Mouse (Mus musculus): ENCODE results near the gene Vangl2.

The Vangl2 gene

DNA sequence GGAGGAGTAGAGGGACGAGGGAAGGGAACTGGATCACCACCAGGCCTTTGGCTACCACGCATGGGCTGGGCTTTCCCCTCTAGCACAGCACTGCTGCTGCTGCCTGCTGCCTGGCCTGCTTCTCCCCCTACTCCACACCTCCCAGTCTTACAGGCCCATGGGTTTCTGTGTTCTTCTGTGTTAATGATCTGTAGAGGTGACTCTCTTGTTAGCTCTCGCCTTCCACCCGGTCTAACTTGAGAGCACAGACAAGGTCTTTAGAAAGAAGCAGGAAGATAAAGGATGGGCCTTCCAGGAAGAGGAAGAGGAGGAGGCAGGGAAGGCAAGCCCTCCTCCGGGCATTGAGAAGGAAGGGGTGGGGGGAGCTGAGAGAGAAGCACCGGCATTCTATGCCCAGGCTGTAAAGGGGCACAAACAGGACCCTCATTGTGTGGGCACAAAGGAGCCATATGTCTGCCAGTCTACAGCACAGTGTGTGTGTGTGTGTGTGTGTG is 20.0 kb upstream of the Vangl2 start:
- in situ Hi-C loops (cut with MboI; ENCODE audit: low pct_unique_long_range_greater_than_20kb in 1 of 2, low sequenced_read_pairs in 2 of 2, unreplicated experiment in 1 of 2) = loop anchor here (10.0 to 25.0 kb wide), 2 partner anchors 264 to 267 kb away; no protein-coding TSS in a partner anchor

DNA sequence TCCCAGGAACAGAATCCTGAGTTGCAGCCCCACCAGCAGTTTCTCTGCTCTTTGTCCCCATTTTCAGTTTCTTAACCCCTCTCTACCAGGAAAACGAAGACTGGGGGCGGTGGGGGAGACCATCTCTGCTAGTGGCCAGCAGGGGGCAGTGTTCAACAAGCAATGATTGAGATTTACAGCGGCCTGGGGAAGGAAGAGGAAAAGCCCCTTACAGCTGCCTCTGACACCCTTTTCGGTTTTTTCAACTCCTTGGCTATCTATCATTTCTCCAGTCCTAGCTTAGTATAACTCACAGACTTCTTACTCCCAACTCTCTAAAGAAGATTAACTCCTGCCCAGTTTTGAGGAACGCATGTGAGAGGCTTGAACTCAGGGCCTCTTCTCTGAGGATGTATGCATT is 18.7 kb upstream of the Vangl2 start:
- in situ Hi-C loops (cut with MboI; ENCODE audit: low pct_unique_long_range_greater_than_20kb in 1 of 2, low sequenced_read_pairs in 2 of 2, unreplicated experiment in 1 of 2) = loop anchor here (10.0 to 25.0 kb wide), 2 partner anchors 265 to 268 kb away; no protein-coding TSS in a partner anchor

DNA sequence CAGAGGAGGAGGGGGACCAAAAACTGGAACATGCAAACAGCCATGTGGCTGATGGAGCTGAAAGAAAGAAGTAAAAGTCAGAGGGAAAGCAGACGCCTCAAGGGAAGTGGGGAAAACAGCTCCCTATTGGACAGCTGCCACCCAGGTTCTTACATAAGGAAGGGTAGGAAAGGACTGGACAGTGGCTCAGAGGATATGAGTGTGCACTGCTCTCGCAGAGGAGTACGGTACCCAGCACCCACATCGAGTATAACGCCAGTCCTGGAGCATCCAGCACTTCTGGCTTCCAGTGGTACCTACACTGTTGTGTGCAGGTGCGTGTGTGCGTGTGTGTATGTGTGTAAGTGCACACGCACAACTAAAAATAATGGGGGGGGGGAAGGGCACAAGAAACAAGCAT is 18.2 kb upstream of the Vangl2 start:
- in situ Hi-C loops (cut with MboI; ENCODE audit: low pct_unique_long_range_greater_than_20kb in 1 of 2, low sequenced_read_pairs in 2 of 2, unreplicated experiment in 1 of 2) = loop anchor here (10.0 to 25.0 kb wide), 2 partner anchors 266 to 268 kb away; no protein-coding TSS in a partner anchor

DNA sequence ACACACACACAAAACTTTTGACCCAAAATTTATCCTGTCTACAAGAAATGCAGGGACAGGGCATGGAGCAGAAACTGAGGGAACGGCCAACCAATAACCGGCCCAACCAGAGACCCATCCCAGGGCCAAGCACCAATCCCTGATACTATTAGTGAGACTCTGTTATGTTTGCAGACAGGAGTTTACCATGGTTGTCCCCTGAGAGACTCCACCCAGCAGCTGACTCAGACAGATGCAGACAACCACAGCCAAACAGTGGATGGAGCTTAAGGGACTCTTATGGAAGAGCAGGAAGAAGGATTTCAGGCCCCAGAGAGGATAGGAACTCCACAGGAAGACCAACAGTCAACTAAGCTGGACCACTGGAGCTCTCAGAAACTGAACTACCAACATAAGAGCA is 1.7 kb upstream of the Vangl2 start:
- in situ Hi-C loops (cut with MboI; ENCODE audit: low pct_unique_long_range_greater_than_20kb in 1 of 2, low sequenced_read_pairs in 2 of 2, unreplicated experiment in 1 of 2) = loop anchor here in 1 of 2 experiments (25.0 kb wide), 1 partner anchor 282 kb away; no protein-coding TSS in a partner anchor

DNA sequence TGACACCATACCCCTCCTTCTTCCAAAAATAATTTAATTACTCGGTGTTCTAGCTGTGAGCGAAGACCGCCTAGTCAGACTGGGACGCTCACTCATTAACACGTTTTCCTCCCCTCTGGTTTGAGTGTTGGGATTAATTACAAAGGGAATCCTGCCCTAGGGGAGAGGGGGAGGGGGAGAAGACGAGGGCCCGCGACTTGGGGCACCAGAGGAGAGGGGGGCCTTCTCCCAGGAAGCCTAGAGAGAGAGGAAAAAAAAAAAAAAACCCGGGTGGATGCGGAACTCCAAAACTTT is 488 bp downstream of the Vangl2 start:
- in situ Hi-C loops (cut with MboI; ENCODE audit: low pct_unique_long_range_greater_than_20kb in 1 of 2, low sequenced_read_pairs in 2 of 2, unreplicated experiment in 1 of 2) = loop anchor here in 1 of 2 experiments (25.0 kb wide), 1 partner anchor 285 kb away; no protein-coding TSS in a partner anchor

DNA sequence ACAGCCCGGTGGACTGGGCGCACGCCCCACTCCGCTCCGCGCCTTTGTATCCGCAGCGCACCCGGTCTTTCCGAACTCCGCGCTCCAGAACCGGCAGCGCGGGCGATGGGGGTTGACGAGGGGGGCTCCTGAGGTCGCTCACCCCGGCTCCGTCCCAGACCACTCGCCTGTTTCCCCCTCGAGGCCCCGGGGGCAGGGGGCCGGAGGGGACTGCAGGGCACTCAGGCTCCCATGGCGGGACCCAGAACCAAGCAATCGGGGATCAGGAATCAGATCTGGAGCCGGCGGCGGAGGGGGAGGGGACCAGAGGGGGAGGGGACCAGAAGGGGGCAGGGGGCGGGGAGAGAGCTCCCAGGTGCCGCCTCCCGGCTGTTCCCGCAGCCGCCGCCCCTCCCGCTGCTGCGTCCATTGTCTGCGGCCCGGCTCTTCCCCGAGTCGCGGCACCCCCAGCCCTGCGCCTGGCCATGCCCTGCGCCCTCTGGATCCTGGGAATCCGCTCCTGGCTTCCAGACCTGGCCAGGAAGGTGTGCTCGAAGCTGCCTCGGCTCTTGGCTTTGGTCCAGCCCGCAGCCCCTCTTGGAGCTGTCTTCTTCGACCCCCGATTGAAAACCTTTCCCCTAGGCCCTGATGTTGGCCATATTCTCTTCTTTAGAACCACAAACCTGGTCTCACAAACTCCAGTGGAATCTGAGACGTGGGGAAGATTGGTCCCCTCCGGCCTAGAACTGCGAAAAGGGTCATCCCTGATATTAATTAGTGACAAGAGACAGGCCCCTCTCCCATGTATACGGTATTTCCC is 1.0 kb downstream of the Vangl2 start:
- in situ Hi-C loops (cut with MboI; ENCODE audit: low pct_unique_long_range_greater_than_20kb in 1 of 2, low sequenced_read_pairs in 2 of 2, unreplicated experiment in 1 of 2) = loop anchor here in 1 of 2 experiments (25.0 kb wide), 1 partner anchor 285 kb away; no protein-coding TSS in a partner anchor

DNA sequence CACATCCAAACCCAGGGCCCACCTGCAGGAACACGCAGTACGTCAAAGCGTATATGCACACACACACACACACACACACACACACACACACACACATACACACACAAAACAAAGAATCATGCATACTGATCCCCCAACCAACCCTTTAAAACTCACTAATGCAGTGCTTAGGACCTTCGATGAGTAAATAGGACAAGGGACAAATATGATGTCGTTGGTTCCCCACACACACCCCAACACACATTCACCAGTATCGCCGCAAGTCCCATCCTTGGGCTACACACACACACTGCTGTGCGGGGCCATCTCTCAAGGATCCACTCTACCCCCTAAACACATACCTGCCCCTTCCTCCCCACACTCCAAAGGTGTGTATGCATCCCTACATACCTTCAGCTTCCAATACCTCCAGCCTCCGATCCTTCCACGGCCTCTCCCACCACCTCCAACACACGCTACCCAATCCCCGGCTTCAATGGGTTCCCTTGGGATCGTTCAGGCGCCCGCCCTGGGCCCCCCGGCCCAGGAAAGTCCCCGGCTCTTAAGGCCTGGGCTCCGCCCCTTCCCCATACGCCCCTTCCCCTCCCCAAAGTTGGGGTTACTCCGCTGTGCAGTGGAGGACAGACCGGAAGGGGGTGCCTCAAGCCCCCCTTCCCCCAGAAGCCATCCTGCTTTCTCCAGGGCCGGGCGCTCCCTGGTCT is 1.9 kb downstream of the Vangl2 start:
- in situ Hi-C loops (cut with MboI; ENCODE audit: low pct_unique_long_range_greater_than_20kb in 1 of 2, low sequenced_read_pairs in 2 of 2, unreplicated experiment in 1 of 2) = loop anchor here in 1 of 2 experiments (25.0 kb wide), 1 partner anchor 286 kb away; no protein-coding TSS in a partner anchor

DNA sequence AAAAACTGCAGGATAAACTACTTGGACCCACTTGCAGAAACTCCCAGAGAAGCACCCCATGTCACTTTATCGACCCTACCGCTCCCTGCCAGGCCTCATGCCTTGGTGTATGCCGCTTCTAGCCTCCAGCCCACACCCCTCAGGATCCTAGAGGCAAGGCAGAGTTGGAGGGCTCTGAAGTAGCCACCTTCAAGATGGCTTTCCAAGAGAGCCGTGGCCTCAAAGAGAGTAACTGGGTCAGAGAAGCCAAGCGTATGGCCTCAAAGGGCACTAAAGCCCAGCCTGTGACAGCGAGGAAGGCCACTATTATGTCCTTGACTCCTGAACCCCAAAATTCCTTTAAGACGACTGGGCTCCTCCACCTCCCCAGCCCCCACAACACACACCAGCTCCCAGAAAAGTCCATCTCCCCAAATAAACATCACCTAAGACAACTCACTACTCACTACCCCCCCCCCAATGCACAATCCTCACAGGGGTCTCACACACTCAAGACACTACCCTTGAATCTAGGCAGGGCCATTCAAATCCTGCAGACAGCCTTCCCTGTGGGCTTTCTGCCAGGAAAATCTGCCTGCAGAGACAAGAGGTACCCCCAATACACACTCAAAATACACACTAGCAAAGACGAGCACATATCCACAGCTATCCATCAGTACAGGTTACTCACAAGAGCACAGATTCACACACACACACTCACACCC is 2.9 kb downstream of the Vangl2 start:
- in situ Hi-C loops (cut with MboI; ENCODE audit: low pct_unique_long_range_greater_than_20kb in 1 of 2, low sequenced_read_pairs in 2 of 2, unreplicated experiment in 1 of 2) = loop anchor here in 1 of 2 experiments (25.0 kb wide), 1 partner anchor 287 kb away; no protein-coding TSS in a partner anchor

DNA sequence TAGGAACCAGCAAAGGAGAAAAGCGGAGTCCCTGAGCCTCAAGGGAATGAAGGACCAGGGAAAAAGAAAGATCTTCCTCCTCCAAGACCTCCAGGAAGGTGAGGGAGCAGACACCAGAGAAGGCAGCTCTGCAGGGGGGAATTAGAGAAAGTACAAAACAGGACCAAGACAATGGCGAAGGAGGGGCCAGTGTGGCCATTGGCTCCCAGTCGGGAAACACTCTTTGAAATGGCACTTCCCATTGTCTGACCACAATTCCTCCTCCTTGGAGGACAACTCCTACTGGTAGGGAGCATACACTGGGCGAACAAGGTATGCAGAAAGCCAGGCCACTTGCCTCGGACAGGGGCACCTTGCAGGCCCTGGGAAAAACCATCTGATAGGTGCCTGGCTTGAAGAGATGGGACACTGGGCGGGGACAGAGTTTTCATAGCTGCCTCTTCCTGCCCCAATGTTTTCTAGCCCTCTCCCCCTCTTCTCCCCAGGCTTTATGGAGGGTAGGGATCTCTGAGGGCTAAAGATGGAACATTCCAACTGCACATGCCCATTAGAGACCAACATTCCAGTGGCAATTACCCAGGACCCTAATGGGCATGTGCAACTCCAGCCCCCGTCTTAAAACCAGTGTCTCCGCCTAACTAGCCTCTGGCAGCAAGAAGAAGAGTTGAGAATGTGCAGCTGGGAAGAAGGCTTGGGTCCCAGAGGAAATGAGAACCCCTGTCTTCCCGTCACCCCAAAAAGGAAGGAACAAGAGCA is 3.9 kb downstream of the Vangl2 start:
- in situ Hi-C loops (cut with MboI; ENCODE audit: low pct_unique_long_range_greater_than_20kb in 1 of 2, low sequenced_read_pairs in 2 of 2, unreplicated experiment in 1 of 2) = no loop called here

DNA sequence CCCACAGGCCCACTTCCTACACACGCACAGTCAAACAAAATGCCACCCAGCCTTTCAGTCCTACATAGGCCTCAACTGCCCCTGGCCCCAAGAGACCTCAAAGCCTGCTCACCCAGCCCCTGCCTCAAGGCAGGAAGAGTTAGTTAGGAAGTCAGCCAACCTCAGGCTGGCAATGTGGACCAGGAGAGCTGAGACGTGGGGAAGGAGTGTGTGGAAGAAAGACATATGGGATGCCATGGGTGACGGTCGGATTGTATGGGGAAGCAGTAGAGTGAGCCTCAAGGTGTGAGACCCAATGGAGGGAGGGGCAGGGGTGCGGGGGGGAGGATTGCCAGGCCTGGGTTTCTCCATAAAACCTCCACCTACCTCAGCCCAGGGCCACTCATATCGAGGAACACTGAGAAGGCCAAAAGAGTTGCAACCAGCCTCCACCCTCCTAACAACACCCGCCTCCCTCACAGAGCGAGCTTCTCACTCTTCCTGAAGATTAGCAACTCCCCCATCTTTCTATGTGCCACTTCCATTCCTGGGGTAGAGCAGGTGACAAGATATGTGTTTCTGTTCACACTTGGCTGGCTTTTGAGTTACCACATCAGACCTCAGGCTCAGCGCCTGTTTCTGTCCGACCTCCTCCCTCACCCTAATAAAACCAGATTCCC is 8.3 kb downstream of the Vangl2 start:
- in situ Hi-C loops (cut with MboI; ENCODE audit: low pct_unique_long_range_greater_than_20kb in 1 of 2, low sequenced_read_pairs in 2 of 2, unreplicated experiment in 1 of 2) = no loop called here

DNA sequence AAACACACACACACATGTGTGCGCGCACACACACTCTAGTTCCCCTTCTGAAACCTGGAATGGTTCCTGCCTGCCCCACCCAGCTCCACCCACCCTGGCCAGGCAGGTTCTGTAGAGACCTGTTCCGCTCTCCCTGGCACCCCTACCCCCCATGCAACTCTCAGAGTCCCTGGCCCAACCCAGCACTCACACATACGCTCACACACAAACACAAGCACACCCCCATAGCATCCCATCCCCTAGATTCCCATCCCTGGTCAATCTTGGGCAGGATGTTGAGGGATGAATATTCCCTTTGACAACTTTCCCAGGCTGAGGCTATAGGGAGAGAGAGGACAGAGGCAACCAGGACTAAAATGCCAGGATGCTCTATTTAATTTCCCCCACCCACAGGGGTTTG is 8.9 kb downstream of the Vangl2 start:
- in situ Hi-C loops (cut with MboI; ENCODE audit: low pct_unique_long_range_greater_than_20kb in 1 of 2, low sequenced_read_pairs in 2 of 2, unreplicated experiment in 1 of 2) = no loop called here

DNA sequence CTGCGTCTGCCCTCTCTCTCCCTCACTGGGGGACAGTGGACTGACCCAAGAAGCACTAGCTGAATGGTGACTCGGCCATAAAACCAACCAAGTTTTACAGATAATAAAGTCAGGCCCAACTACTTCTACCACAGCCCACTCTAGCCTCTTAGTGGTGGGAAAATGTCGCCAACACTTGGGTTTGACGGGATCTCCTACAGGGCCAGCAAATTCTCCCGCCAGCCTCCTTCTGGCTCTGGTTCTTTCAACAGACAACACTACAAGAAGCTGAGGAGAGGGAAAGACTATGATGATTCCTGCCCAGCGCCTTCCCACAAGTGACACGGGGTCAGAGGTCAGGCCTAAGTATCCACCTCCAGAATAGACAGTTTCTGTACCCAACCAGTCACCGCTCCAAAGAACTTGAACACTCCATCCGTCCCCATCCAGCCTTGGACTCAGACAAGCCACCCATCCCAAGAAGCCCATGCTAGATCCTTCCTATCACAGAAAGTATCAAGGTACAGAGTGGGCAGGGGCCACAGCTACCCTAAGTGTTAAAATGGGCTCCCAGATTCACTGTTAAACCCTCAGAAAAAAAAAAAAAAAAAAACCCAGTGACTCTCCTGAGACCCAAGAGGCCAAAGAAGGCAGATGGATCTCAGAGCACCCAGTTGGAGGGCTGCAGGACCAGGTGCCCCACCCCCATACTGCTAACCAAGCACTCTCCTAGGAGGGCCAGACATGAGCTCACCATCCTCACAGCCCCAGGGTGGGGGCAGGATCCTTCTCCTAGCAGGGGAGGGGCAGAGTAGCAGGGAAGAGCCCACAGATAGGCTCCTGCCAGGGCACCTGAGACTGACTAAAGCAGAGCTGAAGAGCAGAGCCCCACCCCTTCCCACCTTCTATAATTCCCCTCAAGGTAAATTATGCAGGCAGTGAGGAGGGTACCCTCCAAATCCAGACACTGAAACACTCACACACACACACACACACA is 9.6 kb downstream of the Vangl2 start:
- in situ Hi-C loops (cut with MboI; ENCODE audit: low pct_unique_long_range_greater_than_20kb in 1 of 2, low sequenced_read_pairs in 2 of 2, unreplicated experiment in 1 of 2) = no loop called here

DNA sequence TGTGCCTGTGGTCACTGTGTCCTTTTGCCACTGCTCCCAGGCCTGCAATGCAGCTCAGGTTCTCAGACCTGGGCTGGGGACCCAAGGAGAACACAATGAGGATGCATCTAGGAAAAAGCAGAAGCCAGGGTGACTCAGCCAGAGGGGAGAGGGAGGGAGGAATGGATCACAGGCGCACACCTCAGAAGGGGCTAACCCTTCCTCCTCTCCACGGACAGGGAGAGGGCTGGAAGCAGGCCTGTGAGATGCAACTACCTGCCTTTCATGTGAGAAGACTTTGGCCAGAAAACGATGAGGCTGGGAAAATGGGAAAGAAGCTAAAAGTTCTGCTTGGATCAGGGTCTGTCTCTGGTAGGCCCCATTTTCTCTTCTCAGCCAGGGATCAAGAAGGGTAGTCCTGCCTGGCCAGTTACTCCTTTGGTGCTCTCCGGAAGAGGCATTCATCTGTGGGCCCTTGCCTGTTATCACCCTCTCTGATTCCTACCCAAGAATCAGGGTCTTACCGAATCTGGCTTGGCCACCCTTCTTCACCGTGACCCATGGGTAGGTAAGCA is 10.7 kb downstream of the Vangl2 start:
- in situ Hi-C loops (cut with MboI; ENCODE audit: low pct_unique_long_range_greater_than_20kb in 1 of 2, low sequenced_read_pairs in 2 of 2, unreplicated experiment in 1 of 2) = no loop called here

DNA sequence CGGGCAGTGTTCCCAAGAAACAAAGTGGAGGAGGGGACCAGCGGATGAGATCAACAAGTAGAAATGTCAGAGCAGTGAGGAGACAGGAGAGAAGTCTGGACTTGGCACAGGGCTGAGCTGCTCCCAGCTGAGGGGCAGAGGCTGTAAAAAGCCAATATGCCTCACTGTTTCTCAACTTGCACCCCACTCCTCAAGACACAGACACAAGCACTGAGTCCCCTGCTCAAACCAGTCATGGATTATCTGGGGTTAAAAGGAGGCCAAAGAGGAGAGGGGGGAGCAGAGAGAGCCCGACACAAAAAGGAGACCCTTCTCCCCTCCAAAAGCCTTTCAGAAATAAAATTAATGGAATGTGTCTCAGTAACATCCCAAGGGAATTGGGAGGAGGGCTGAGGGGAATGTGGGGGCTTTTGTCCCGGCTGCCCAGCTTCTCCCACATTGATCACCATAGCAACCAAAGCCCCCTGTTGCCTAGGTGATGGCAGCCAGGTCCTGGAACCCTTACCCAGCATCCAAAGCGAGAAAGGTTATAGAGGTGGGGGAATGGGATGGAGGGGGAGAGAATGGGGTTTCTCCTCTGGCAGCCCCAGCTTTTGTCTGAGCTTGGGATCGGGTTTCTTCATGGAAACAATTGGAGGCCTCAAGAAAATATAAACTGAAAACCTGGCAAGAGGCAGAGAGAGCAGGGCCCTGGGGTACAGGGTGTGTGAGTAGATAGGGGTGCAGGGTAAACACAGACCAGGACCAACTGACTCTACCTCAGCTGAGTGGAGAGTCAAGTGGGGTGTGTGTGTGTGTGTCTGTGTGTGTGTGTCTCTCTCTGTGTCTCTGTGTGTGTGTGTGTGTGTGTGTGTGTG is 11.4 kb downstream of the Vangl2 start:
- in situ Hi-C loops (cut with MboI; ENCODE audit: low pct_unique_long_range_greater_than_20kb in 1 of 2, low sequenced_read_pairs in 2 of 2, unreplicated experiment in 1 of 2) = no loop called here

DNA sequence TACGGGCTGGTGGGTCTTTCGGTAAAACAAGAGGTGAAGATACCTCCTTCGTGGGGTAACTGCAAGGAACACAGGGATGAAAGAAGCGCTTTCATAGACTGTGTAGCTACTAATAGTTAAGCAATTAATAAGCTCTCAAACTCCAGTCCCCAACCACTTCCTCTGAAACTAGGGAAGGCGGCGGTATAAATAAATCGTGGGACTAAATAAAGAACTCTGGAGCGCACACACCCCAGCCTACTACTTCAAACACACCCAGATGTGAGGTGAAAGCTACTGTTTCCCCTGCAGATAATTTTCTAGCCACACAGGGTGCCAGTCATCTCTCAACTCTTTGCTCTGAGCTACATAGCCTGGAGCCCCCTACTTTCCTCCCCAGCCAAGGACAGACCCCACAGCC is 12.2 kb downstream of the Vangl2 start:
- in situ Hi-C loops (cut with MboI; ENCODE audit: low pct_unique_long_range_greater_than_20kb in 1 of 2, low sequenced_read_pairs in 2 of 2, unreplicated experiment in 1 of 2) = no loop called here
